Mouse (Mus musculus) ES-Bruce4 (cell line): Measurements from ENCODE around the gene Ildr1. TPM values are rescaled to one million over a fixed set of nuclear protein-coding genes. Genes with fewer than 3 reads are reported as not detected.

ENCODE experiments used
- H3K27ac ChIP-seq: 2 replicates; pipeline ENCODE4 v1.5.1; 2012; ENCODE audit warnings: low read length, inconsistent platforms; ENCODE audit not compliant: insufficient read depth
- H3K27me3 ChIP-seq: 2 replicates; pipeline ENCODE4 v1.6.1; 2012; ENCODE audit warnings: mild to moderate bottlenecking, low read length, inconsistent platforms; ENCODE audit not compliant: control insufficient read depth, poor library complexity, insufficient read depth, severe bottlenecking
- H3K36me3 ChIP-seq: 2 replicates; pipeline ENCODE4 v1.6.1; 2012; ENCODE audit warnings: inconsistent platforms, mild to moderate bottlenecking, low read length, moderate library complexity; ENCODE audit not compliant: control insufficient read depth, poor library complexity, insufficient read depth, severe bottlenecking
- H3K4me1 ChIP-seq: one replicate; pipeline ENCODE4 v1.8.1; 2011; ENCODE audit warnings: low read length; ENCODE audit not compliant: control insufficient read depth, insufficient read depth
- H3K4me3 ChIP-seq: 2 replicates; pipeline ENCODE4 v1.5.1; 2011; ENCODE audit warnings: low read depth, mild to moderate bottlenecking, low read length
- H3K9ac ChIP-seq: 2 replicates; pipeline ENCODE4 v1.6.1; 2012; ENCODE audit warnings: low read depth, mild to moderate bottlenecking, inconsistent platforms; ENCODE audit not compliant: poor library complexity, severe bottlenecking
- H3K9me3 ChIP-seq: replicated peaks from 2 replicates; pipeline ENCODE4 v1.6.1; 2012; ENCODE audit warnings: mild to moderate bottlenecking, low read length, inconsistent platforms; ENCODE audit not compliant: control insufficient read depth, poor library complexity, insufficient read depth, severe bottlenecking
- CTCF ChIP-seq: IDR thresholded peaks from one replicate; pipeline ENCODE4 v1.8.1; 2011; ENCODE audit warnings: low read depth, low read length
- EP300 ChIP-seq: IDR thresholded peaks from 2 replicates; pipeline ENCODE4 v1.6.1; 2011; ENCODE audit warnings: low read depth, low read length; ENCODE audit not compliant: insufficient read depth
- POLR2A ChIP-seq: IDR thresholded peaks from one replicate; pipeline ENCODE4 v1.8.1; 2011; ENCODE audit warnings: low read length; ENCODE audit not compliant: insufficient read depth
- polyA plus RNA-seq: library from polyadenylated mRNA; stranded (reverse); fragments of >200 nt; gene quantifications from 2 replicates; pipeline ENCODE4 v1.2.4, GENCODE M21; 2011; ENCODE audit warnings: low read depth; ENCODE audit not compliant: missing spikeins, insufficient read depth, insufficient read length

Gene Ildr1
- polyA plus RNA-seq, 1 experiment, result 13.9 TPM

- Histone ChIP-seq H3K4me1 (peaks cover 2% of the 10 kb centered on the region), H3K27me3 (no peaks in the 10 kb centered on the region), H3K4me3 (no peak overlapping the region), H3K9me3 (peaks cover 12% of the 10 kb centered on the region), H3K9ac (no peak overlapping the region), H3K27ac (no peak overlapping the region), H3K36me3 (no peaks in the 10 kb centered on the region)
- no peak for TF ChIP-seq EP300
- TF ChIP-seq POLR2A, result no peak
- TF ChIP-seq CTCF, result no peak
Observed at GRCm38 (mm10) chr16:36655910-36656309, 37.9 kb upstream of the Ildr1 start.

GRCm38 (mm10) chr16:36661330-36661729, 32.4 kb upstream of the Ildr1 start:
- Histone ChIP-seq H3K4me3 (no peak overlapping the region), H3K27me3 (no peaks in the 10 kb centered on the region), H3K27ac (no peak overlapping the region), H3K4me1 (no peaks in the 10 kb centered on the region), H3K9me3 (no peaks in the 10 kb centered on the region), H3K9ac (no peak overlapping the region), H3K36me3 (no peaks in the 10 kb centered on the region)
- TF ChIP-seq EP300, result no peak
- TF ChIP-seq CTCF, result no peak
- no peak for TF ChIP-seq POLR2A

- Histone ChIP-seq H3K27ac (no peak overlapping the region), H3K4me3 (no peak overlapping the region), H3K27me3 (no peaks in the 10 kb centered on the region), H3K4me1 (no peaks in the 10 kb centered on the region), H3K9ac (no peak overlapping the region), H3K9me3 (no peaks in the 10 kb centered on the region), H3K36me3 (no peaks in the 10 kb centered on the region)
- TF ChIP-seq CTCF, result no peak
- TF ChIP-seq EP300, result no peak
- TF ChIP-seq POLR2A, result no peak
Observed at GRCm38 (mm10) chr16:36663484-36663883, 30.3 kb upstream of the Ildr1 start.

- H3K9ac ChIP-seq, result no peak within 1 kb of the TSS
- H3K27ac ChIP-seq, result no peak within 1 kb of the TSS
- H3K9me3 ChIP-seq, result no peaks in the 10 kb centered on the region
- no peaks in the 10 kb centered on the region for H3K36me3 ChIP-seq
- no peak within 1 kb of the TSS for H3K4me3 ChIP-seq
- TF ChIP-seq EP300, result no peak
- no peak for TF ChIP-seq POLR2A
- no peak for TF ChIP-seq CTCF
- no peaks in the 10 kb centered on the region for H3K4me1 ChIP-seq
- no peaks in the 10 kb centered on the region for H3K27me3 ChIP-seq
Observed at GRCm38 (mm10) chr16:36665782-36666181, 28.0 kb upstream of the Ildr1 start, which contains the start of gene Cd86. Gene Cd86, minus strand, starts transcription at chr16:36666081.

GRCm38 (mm10) chr16:36666448-36667017, 27.2 kb upstream of the Ildr1 start:
- Histone ChIP-seq H3K36me3 (no peaks in the 10 kb centered on the region), H3K27ac (no peak overlapping the region), H3K9ac (no peak overlapping the region), H3K4me1 (no peaks in the 10 kb centered on the region), H3K9me3 (no peaks in the 10 kb centered on the region), H3K4me3 (no peak overlapping the region), H3K27me3 (no peaks in the 10 kb centered on the region)
- TF ChIP-seq POLR2A (no peak), EP300 (no peak), CTCF (no peak)

GRCm38 (mm10) chr16:36670590-36670989, 23.2 kb upstream of the Ildr1 start:
- Histone ChIP-seq H3K4me1 (peaks cover 2% of the 10 kb centered on the region), H3K27me3 (no peaks in the 10 kb centered on the region), H3K9me3 (no peaks in the 10 kb centered on the region), H3K27ac (no peak overlapping the region), H3K36me3 (no peaks in the 10 kb centered on the region), H3K9ac (no peak overlapping the region), H3K4me3 (no peak overlapping the region)
- TF ChIP-seq EP300, result no peak
- TF ChIP-seq CTCF, result no peak
- TF ChIP-seq POLR2A, result no peak
